Mouse (Mus musculus) heart, adult 2 months (tissue): ENCODE measurements around the gene Parm1.

Source experiments
- CTCF ChIP-seq: fragments of 200-600 bp; IDR thresholded peaks from 2 replicates; pipeline ENCODE4 v1.8.1; 2022; ENCODE audit warnings: antibody characterized with exemption, mild to moderate bottlenecking, moderate library complexity
- POLR2A ChIP-seq: fragments of 200-500 bp; IDR thresholded peaks from 2 replicates; pipeline ENCODE4 v1.6.1; 2011; ENCODE audit warnings: mild to moderate bottlenecking, low read depth, low read length, control low read depth; ENCODE audit not compliant: insufficient read depth

DNA sequence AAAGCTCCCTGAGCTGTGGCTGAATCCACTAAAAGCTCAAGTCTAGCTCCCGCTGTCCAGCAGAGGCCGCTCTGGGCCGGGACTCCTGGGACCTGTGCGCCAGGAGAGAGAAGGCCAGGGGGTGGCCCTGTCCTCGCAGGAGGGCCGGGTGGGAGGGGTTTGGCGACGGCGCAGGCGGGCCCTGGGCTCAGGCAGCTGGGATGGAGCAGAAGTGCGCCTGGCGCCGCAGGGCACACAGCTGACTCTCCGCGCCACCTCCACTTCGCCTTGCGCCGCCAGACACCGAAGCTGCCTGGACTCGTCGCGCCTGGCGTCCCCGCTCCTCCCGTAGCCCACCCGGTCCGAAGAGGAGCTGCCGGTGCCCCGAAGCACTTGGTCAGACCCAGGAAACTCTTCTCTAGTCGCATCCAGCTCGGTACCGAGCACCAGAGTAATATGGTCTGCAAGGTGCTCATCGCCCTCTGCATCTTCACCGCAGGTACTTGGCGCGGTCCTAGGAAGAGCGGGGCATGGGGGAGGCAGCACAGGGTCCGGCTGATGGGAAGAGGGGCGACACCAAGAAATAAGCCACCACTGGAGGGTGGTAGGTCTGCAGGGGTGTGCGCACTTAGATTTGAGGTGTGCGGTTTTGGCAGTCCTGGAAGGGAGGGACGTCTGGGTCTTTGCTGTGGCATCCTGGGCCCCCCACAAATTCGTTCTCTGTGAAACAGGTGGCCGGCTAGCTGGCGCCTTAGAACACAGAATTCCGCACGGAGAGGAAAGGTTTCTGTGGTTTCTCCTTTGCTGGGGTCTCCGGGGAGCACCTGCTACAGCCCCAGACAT, at the start of gene Parm1:
- TF ChIP-seq CTCF: peak; percentile 73
- TF ChIP-seq POLR2A: peak; percentile 69; the same call in 1 of the 2 replicates
